Mouse (Mus musculus) left cerebral cortex, adult 2 months (tissue): ENCODE measurements around the gene Cog1. TPM values are rescaled to one million over a fixed set of nuclear protein-coding genes. Genes with fewer than 3 reads are reported as not detected.
A peak's percentile ranks its signal among the peaks of the same experiment; 100 is the strongest.

Source experiments
- DNase-seq, 2 experiments: peaks; one replicate each; pipeline ENCODE4 v3.0.0; 2021 to 2022; ENCODE audit warnings: low spot score in 2 of 2, mixed read lengths in 1 of 2; ENCODE audit errors: extremely low spot score in 1 of 2
- H3K27ac ChIP-seq: fragments of 200-600 bp; 2 replicates; pipeline ENCODE4 v1.8.1; 2022
- H3K4me3 ChIP-seq: fragments of 200-600 bp; 2 replicates; pipeline ENCODE4 v1.8.1; 2022
- CTCF ChIP-seq: fragments of 200-600 bp; IDR thresholded peaks from 2 replicates; pipeline ENCODE4 v1.8.1; 2022; ENCODE audit warnings: antibody characterized with exemption, mild to moderate bottlenecking, moderate library complexity
- intact Hi-C: fragments of 180-260 bp; cut with DNase I; formaldehyde crosslinking; loops from one replicate; pipeline ENCODE4 v1.15.1; 2025
- total RNA-seq, 2 experiments: library from RNA; stranded (reverse); gene quantifications; 2 replicates each; pipeline ENCODE4 v1.2.3; 2021

Gene Cog1
- total RNA-seq, 2 experiments from 2014 or later: 50.3 to 52.3 TPM

DNA sequence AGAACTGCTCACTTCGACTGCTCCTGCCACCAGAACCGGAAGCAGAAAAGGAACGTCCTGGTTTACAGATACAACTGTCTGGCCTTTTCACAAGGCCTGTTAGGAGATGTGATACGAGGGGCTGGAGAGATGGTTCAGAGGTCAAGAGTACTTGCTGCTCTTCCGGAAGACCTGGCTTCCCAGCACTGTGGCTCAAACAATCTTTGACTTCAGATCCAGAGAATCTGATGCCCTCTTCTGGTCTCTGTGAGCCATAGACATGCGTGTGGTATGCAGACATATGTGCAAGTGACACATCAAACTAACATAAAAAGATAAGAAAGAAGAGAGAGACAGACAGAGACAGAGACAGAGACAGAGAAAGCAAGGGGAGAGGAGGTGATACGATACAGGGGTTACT lies 16.7 kb upstream of the Cog1 start:
- TF ChIP-seq CTCF: no peak

DNA sequence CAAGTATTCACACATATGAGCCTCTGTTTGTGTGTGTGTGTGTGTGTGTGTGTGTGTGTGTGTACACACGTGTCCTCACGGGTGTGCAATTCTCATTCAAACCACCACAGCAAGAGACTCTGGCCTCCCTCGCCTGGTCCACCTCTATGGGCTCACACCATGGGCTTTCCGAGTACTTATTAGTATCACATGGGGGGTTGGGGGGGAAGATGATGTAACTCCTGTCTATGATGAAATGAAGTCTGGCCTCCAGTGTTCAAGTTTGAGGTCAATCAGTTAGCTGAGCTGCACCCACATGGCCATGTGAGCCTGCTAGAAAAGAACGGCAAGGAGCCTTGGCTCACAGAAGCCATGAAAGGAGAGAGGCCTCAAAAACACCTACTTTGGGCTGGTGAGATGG lies 15.6 kb upstream of the Cog1 start:
- DNase-seq: no peak
- Histone ChIP-seq H3K27ac (no peak overlapping the region), H3K4me3 (no peak overlapping the region)
- no peak for TF ChIP-seq CTCF
- intact Hi-C loops: loop anchor here (5.0 kb wide), 1 partner anchor 456 kb away; no protein-coding TSS in a partner anchor

More for the DNA sequence above, 16.7 kb upstream of the Cog1 start:
- intact Hi-C loops: loop anchor here (5.0 kb wide), 1 partner anchor 455 kb away; no protein-coding TSS in a partner anchor
- no peak overlapping the region for H3K4me3 ChIP-seq
- H3K27ac ChIP-seq: no peak overlapping the region
- no peak for DNase-seq

DNA sequence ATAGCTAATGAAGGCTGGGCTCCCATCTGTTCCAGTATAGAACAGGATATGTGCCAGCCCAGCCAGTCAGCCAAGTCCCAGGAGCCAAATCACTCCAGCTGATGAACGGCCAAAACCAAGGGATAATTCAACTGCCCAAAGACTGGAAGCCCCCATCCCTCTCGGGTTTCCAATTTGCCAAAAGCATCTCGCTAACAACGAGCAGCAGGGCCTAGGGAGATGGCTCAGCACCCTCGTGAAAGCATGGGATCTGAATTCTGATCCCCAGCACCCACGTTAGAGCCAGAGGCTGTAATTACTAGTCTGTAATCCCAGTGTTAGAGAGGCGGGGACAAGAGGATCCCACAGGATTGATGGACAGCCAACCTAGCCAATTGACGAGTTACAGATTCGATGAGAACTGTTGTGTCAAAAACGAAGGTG lies 14.3 kb upstream of the Cog1 start:
- intact Hi-C loops: loop anchor here (5.0 kb wide), 1 partner anchor 457 kb away; no protein-coding TSS in a partner anchor
- no peak for DNase-seq
- Histone ChIP-seq H3K4me3 (no peak overlapping the region), H3K27ac (no peak overlapping the region)
- no peak for TF ChIP-seq CTCF

DNA sequence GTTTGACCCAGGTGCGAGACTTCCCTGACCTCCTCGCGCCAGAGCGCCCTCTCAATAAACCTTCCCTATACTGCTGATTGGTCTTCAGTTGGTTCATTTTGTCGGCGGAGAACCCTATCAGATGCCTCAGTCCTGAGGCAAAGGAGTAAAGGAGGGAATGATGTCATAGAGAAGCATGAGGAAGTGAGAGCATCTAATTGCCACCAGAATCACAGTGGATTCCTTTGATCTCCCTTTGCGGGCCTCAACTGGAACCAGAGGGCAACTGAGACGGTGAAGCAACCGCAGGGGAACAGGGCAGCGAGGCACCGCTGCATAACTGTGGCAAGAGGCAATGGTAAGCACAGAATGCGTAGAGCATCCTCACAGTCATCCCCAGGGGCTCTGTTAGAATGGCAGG lies 10.3 kb upstream of the Cog1 start:
- DNase-seq: no peak
- Histone ChIP-seq H3K4me3 (no peak overlapping the region), H3K27ac (no peak overlapping the region)
- intact Hi-C loops: no loop called here
- no peak for TF ChIP-seq CTCF

DNA sequence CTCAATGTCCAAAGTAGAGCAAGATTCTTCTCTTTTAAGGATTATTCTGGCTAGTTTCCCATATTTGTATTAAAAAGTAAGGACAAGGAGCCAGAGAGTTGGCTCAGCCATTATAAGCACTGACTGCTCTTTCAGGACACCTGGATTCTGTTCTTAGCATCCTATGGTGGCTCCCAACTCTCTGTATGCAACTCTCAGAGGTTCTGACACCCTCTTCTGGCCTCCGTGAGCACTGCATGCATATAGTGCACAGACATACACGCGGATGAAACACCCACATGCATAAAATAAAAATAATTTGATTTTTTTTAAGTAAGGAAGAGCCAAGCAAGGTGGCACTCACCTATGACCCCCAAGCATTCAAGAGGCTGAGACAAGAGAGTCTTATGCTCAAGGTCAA lies 3.8 kb upstream of the Cog1 start:
- H3K4me3 ChIP-seq: no peak overlapping the region
- TF ChIP-seq CTCF: no peak; the same call in 1 of the 2 replicates
- H3K27ac ChIP-seq: no peak overlapping the region
- intact Hi-C loops: no loop called here
- no peak for DNase-seq

DNA sequence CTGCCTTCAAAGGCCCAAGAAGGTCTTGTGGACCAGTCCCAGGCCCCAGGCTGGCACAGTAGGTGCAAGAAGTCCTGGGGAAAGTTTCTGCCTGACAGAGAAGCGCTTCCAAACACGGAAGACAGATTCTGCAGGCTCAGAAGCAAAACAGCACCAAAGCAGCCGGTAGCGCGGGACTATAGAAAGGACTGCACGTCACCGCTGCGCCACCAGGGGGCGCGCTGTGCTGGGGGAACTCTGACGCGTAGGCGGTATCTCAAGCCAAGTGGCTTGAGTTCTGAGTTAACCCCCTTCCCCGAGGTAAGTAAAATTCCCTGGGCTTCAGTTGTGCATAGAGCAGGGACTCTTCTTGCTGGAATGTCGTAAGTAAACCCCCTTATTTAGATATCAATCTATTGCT lies 817 bp upstream of the Cog1 start:
- TF ChIP-seq CTCF: peak; percentile 100
- Histone ChIP-seq H3K4me3 (no peak overlapping the region), H3K27ac (no peak overlapping the region)
- intact Hi-C loops: loop anchor here (2.0 kb wide), 1 partner anchor 163 kb away; no protein-coding TSS in a partner anchor
- peak; percentile 78 to 86 for DNase-seq

DNA sequence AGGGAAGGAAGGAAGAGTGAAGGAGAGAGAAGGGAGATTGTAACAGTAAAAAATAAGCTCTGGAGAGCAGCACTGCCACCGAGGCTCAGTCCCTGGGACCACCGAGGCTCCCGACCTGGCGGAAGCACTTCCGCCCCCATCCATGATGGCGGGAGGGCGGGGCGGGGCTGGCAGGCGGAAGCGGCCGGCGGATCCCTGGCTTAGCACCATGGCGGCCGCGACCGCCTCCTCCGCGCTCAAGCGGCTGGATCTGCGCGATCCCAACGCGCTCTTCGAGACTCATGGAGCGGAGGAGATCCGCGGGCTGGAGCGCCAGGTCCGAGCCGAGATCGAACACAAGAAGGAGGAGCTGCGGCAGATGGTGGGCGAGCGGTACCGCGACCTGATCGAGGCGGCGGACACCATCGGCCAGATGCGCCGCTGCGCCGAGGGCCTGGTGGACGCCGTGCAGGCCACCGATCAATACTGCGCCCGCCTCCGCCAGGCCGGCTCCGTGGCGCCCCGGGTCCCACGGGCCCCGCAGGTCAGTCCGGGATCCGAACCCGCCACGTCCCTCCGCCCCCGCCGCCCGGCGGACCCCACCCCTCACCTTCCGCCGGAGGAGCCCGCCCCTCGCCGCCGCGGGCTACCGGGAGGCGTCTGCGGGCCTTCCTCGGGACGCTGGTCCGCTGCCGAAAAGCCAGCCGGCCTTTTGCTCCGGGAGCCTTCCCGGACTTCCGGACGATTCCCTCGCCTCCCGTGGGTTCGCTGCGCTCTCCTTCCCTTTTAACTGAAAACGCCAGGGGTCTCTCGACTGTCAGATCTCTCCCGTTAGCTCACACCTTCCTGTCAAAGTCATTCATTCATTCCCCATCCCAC lies 613 bp downstream of the Cog1 start, which contains the start of gene Slc39a11:
Gene Slc39a11 (minus strand): TSS at position 727 of the 858 bp plus-strand sequence.
- intact Hi-C loops: loop anchor here (1.0 to 2.0 kb wide), 2 partner anchors 35 to 161 kb away; partner anchors contain the start of genes D11Wsu47e and Fam104a
- peak; percentile 63 to 69 for DNase-seq
- peak within 1 kb of the TSS; percentile 99 for H3K4me3 ChIP-seq
- H3K27ac ChIP-seq: peak within 1 kb of the TSS; percentile 99
- no peak; the same call in 1 of the 2 replicates for TF ChIP-seq CTCF

DNA sequence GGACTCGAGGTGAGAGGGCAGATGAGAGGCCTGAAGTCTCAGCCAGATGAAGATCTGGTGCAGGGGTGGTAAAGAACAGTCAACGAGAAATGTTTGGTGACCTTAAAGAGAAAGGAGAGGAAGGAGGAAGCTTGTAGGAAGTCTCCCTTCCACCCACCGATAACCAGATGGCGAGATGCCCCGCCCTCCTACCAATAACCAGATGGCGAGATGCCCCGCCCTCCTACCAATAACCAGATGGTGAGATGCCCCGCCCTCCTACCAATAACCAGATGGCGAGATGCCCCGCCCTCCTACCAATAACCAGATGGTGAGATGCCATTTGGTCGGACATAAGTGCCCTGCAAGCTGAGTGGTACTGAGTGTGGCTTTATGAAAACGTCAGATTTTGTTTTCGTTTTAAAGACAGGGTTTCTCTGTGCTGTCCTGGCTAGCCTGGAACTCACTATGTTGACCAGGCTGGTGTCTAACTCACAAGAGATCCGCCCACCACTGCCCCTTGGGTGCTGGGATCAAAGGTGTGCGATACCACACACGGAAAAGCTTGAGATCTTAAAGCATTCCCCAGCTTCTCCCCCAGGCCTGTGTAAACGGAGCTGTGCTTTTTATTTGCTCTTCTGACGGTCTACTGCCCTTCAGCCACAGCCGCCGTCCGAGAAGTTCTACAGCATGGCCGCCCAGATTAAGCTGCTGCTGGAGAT lies 2.4 kb downstream of the Cog1 start:
- no peak for TF ChIP-seq CTCF
- DNase-seq: no peak
- 0 out of 2 replicates have a peak overlapping the region, but pooled peaks have one; percentile 8 for H3K27ac ChIP-seq
- intact Hi-C loops: no loop called here
- 0 out of 2 replicates have a peak overlapping the region, but pooled peaks have one; percentile 6 for H3K4me3 ChIP-seq

DNA sequence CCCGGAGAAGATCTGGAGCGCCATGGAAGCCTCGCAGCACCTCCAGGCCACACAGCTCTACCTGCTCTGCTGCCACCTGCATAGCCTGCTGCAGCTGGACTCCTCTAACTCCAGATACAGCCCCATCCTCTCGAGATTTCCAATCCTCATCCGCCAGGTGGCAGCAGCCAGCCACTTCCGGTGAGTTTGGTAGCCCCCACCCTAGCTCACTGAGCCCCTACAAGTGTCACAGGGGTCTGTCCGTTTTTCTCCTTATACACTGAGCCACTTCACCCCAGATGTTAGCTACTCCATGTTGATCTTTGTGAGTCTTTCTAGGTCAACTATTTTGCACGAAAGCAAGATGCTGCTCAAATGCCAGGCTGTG lies 2.9 kb downstream of the Cog1 start:
- no peak overlapping the region for H3K27ac ChIP-seq
- H3K4me3 ChIP-seq: no peak overlapping the region
- peak in 1 of 2 experiments; percentile 55 for DNase-seq
- intact Hi-C loops: no loop called here
- TF ChIP-seq CTCF: peak; percentile 57

DNA sequence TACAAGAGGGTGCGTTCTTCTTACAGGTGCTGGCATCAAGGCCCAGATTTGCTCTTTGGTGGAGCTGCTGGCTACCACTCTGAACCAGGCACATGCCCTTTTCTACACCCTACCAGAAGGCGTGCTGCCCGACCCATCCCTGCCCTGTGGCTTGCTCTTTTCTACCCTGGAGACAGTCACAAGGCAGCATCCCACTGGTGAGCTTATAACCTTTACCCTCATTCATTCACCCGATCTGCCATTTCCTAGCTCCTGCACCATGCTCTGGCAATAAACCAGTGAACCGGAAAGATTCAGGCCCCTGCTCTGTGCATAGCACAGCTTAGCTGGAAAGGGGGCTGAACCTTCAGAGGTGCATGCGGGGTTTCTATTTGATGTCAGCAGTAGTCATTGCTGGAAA lies 3.5 kb downstream of the Cog1 start:
- no peak for DNase-seq
- intact Hi-C loops: no loop called here
- TF ChIP-seq CTCF: no peak
- Histone ChIP-seq H3K27ac (no peak overlapping the region), H3K4me3 (no peak overlapping the region)

DNA sequence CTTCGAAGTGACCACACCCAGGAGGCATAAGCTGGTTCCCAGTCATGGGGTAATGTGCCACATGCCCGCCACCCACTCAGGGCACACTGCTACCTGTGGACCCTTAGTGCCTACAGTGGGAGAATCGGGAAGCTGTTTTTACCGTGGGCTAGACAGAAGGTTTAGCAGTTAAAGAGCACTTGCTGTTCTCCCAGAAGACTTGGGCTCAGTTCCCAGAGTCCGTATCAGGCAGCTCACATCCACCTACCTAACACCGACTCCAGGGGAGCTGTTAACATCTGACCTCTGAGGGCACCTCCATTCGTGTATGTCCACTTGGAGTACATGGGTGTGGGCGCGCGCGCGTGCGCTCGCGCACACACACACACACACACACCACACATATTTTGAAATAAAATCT lies 5.1 kb downstream of the Cog1 start:
- no peak for TF ChIP-seq CTCF
- intact Hi-C loops: no loop called here
- DNase-seq: no peak
- no peak overlapping the region for H3K27ac ChIP-seq
- no peak overlapping the region for H3K4me3 ChIP-seq
